Mouse (Mus musculus) erythroid progenitor cell, adult 5-6 weeks (primary cell): ENCODE results near the gene Sars. TPM values are rescaled to one million over a fixed set of nuclear protein-coding genes. Genes with fewer than 3 reads are reported as not detected.
A peak's percentile ranks its signal among the peaks of the same experiment; 100 is the strongest.

Experiments used
- ATAC-seq: replicated peaks from 2 replicates; pipeline ENCODE4 v1.8.0; 2016; ENCODE audit warnings: moderate number of reproducible peaks, mild to moderate bottlenecking, moderate TSS enrichment, inconsistent platforms; ENCODE audit not compliant: poor library complexity, low FRiP score, severe bottlenecking
- total RNA-seq, 2 experiments: library from RNA; stranded (forward) in 1 of 2; stranded (reverse) in 1 of 2; fragments of 150-400 nt in 1 of 2; fragments of 186-747, 209-891 nt in 1 of 2; gene quantifications; 2 replicates each; pipeline versions ENCODE4 v1.2.3 to v1.2.4; 2015 to 2017; ENCODE audit warnings: low replicate concordance in 2 of 2

The Sars gene
- total RNA-seq, 2 experiments from 2014 or later = 30.6 to 211 TPM

GRCm38 (mm10) chr3:108401692-108402527 is 43.1 kb downstream of the Sars start:
- peak; percentile 71 for ATAC-seq

GRCm38 (mm10) chr3:108400442-108400841 is 44.6 kb downstream of the Sars start:
- ATAC-seq = no peak

GRCm38 (mm10) chr3:108398281-108398680 is 46.7 kb downstream of the Sars start:
- no peak for ATAC-seq

GRCm38 (mm10) chr3:108392793-108393192 is 52.2 kb downstream of the Sars start:
- no peak for ATAC-seq

- ATAC-seq = no peak
These were observed 52.7 kb downstream of the Sars start for GRCm38 (mm10) chr3:108392299-108392698.

- ATAC-seq = peak; percentile 92
These were observed 55.9 kb downstream of the Sars start for GRCm38 (mm10) chr3:108389111-108389545.

- ATAC-seq = no peak
These were observed 58.8 kb downstream of the Sars start for GRCm38 (mm10) chr3:108386186-108386585.

- no peak for ATAC-seq
These were observed 60.6 kb downstream of the Sars start for GRCm38 (mm10) chr3:108384425-108384824.

- ATAC-seq = peak; percentile 90
These were observed 61.3 kb downstream of the Sars start, which contains the start of gene Psrc1 for GRCm38 (mm10) chr3:108383485-108384354. Gene Psrc1 (plus strand): TSS chr3:108383839.

GRCm38 (mm10) chr3:108381945-108382875 is 62.8 kb downstream of the Sars start:
- ATAC-seq = no peak

- ATAC-seq = no peak
These were observed 64.3 kb downstream of the Sars start for GRCm38 (mm10) chr3:108380695-108381094.

GRCm38 (mm10) chr3:108378875-108379663 is 65.9 kb downstream of the Sars start:
- ATAC-seq = no peak

Other genes starting within 250 kb of the Sars start
- gene Cyb561d1, start 244.0 kb downstream of the Sars start, total RNA-seq (2015; ENCODE audit: low replicate concordance) = 1.4 and 2.1 TPM in 2 replicates
- gene Cyb561d1, start 244.0 kb downstream of the Sars start, total RNA-seq (2017; ENCODE audit: low replicate concordance) = 5.3 TPM in 1 of 2 replicates, not detected in the other
- 0.36 and 5.4 TPM in 2 replicates for gene Atxn7l2, start 234.3 kb downstream of the Sars start, total RNA-seq (2015; ENCODE audit: low replicate concordance)
- gene Atxn7l2, start 234.3 kb downstream of the Sars start, total RNA-seq (2017; ENCODE audit: low replicate concordance) = not detected in 2 replicates
- gene Sypl2, start 218.6 kb downstream of the Sars start, total RNA-seq (2015; ENCODE audit: low replicate concordance) = not detected in 2 replicates
- not detected in 2 replicates for gene Sypl2, start 218.6 kb downstream of the Sars start, total RNA-seq (2017; ENCODE audit: low replicate concordance)
- gene Psma5, start 188.3 kb downstream of the Sars start, total RNA-seq (2015; ENCODE audit: low replicate concordance) = 78.8 and 93.0 TPM in 2 replicates
- gene Psma5, start 188.3 kb downstream of the Sars start, total RNA-seq (2017; ENCODE audit: low replicate concordance) = 49.7 and 86.5 TPM in 2 replicates
- gene Sort1, start 161.1 kb downstream of the Sars start, total RNA-seq (2015; ENCODE audit: low replicate concordance) = 12.3 and 15.9 TPM in 2 replicates
- 8.7 and 10.8 TPM in 2 replicates for gene Sort1, start 161.1 kb downstream of the Sars start, total RNA-seq (2017; ENCODE audit: low replicate concordance)
- not detected in 2 replicates for gene Mybphl, start 80.3 kb downstream of the Sars start, total RNA-seq (2015; ENCODE audit: low replicate concordance)
- gene Mybphl, start 80.3 kb downstream of the Sars start, total RNA-seq (2017; ENCODE audit: low replicate concordance) = not detected in 2 replicates
- 42.2 and 46.9 TPM in 2 replicates for gene Psrc1, start 61.4 kb downstream of the Sars start, total RNA-seq (2015; ENCODE audit: low replicate concordance)
- 58.9 and 59.7 TPM in 2 replicates for gene Psrc1, start 61.4 kb downstream of the Sars start, total RNA-seq (2017; ENCODE audit: low replicate concordance)
- gene Celsr2, start 29.7 kb downstream of the Sars start, total RNA-seq (2015; ENCODE audit: low replicate concordance) = 0.84 and 1.1 TPM in 2 replicates
- gene Celsr2, start 29.7 kb downstream of the Sars start, total RNA-seq (2017; ENCODE audit: low replicate concordance) = 1.0 TPM in 1 of 2 replicates, not detected in the other
- not detected in 2 replicates for gene 1700013F07Rik, start 88.9 kb upstream of the Sars start, total RNA-seq (2015; ENCODE audit: low replicate concordance)
- not detected in 2 replicates for gene 1700013F07Rik, start 88.9 kb upstream of the Sars start, total RNA-seq (2017; ENCODE audit: low replicate concordance)
- gene 5330417C22Rik, start 91.3 kb upstream of the Sars start, total RNA-seq (2015; ENCODE audit: low replicate concordance) = not detected in 2 replicates
- not detected in 2 replicates for gene 5330417C22Rik, start 91.3 kb upstream of the Sars start, total RNA-seq (2017; ENCODE audit: low replicate concordance)
- 9.7 and 13.0 TPM in 2 replicates for gene Tmem167b, start 117.3 kb upstream of the Sars start, total RNA-seq (2015; ENCODE audit: low replicate concordance)
- gene Tmem167b, start 117.3 kb upstream of the Sars start, total RNA-seq (2017; ENCODE audit: low replicate concordance) = 27.0 and 27.8 TPM in 2 replicates
- 1.7 and 7.6 TPM in 2 replicates for gene Taf13, start 126.5 kb upstream of the Sars start, total RNA-seq (2015; ENCODE audit: low replicate concordance)
- gene Taf13, start 126.5 kb upstream of the Sars start, total RNA-seq (2017; ENCODE audit: low replicate concordance) = 4.1 and 5.1 TPM in 2 replicates
- 1.3 and 2.9 TPM in 2 replicates for gene Wdr47, start 146.1 kb upstream of the Sars start, total RNA-seq (2015; ENCODE audit: low replicate concordance)
- 2.7 TPM in 1 of 2 replicates, not detected in the other for gene Wdr47, start 146.1 kb upstream of the Sars start, total RNA-seq (2017; ENCODE audit: low replicate concordance)
- 11.2 and 22.2 TPM in 2 replicates for gene Clcc1, start 208.7 kb upstream of the Sars start, total RNA-seq (2015; ENCODE audit: low replicate concordance)
- gene Clcc1, start 208.7 kb upstream of the Sars start, total RNA-seq (2017; ENCODE audit: low replicate concordance) = 57.4 and 62.3 TPM in 2 replicates